Mouse (Mus musculus): Measurements from ENCODE around the gene Pex5. TPM values are rescaled to one million over a fixed set of nuclear protein-coding genes. Genes with fewer than 3 reads are reported as not detected.
A peak's percentile ranks its signal among the peaks of the same experiment; 100 is the strongest.

Pex5 gene
- total RNA-seq (2014; rRNA removed), result 74.4 and 80.8 TPM in 2 replicates
- 46.6 and 49.0 TPM in 2 replicates for polyA plus RNA-seq (2015; fragmentation: Nextera tagmentation; extraction: Ambion mirVana)

- no peaks in the 10 kb centered on the region for H3K27me3 ChIP-seq (ENCODE audit: insufficient read depth, low read length)
- peak within 1 kb of the TSS; percentile 87 for H3K9ac ChIP-seq (replicated peaks; ENCODE audit: low read length)
- TF ChIP-seq CTCF (IDR thresholded peaks at IDR 0.05; ENCODE audit: low read depth), result no peak
- no peaks in the 10 kb centered on the region for H3K4me1 ChIP-seq (ENCODE audit: insufficient read depth, low read length)
- H3K27ac ChIP-seq, result peak within 1 kb of the TSS; percentile 90
- peak within 1 kb of the TSS; percentile 65 for H3K4me2 ChIP-seq (ENCODE audit: low read depth, low read length)
- WGBS, result 1% methylated on average over 27 of the region's 36 CpGs
- DNase-seq (ENCODE audit: low spot score) (peak; percentile 98), ATAC-seq (peak; percentile 95)
- no peaks in the 10 kb centered on the region for H3K9me3 ChIP-seq (ENCODE audit: low read length)
- H3K4me3 ChIP-seq (ENCODE audit: low read length), result peak within 1 kb of the TSS; percentile 90
- peaks cover 9% of the 10 kb centered on the region; the same call in 1 of the 2 replicates for H3K36me3 ChIP-seq (ENCODE audit: insufficient read depth, low read length)
These were observed at the start of gene Pex5 for GRCm38 (mm10) chr6:124414927-124415325. Pex5 (minus strand) TSS chr6:124415067.

GRCm38 (mm10) chr6:124463881-124464291 is 49.0 kb upstream of the Pex5 start:
- peak overlapping the region; percentile 74 for H3K4me2 ChIP-seq (ENCODE audit: low read depth, low read length)
- peak overlapping the region; percentile 59 for H3K4me3 ChIP-seq (ENCODE audit: low read length)
- no peaks in the 10 kb centered on the region for H3K27me3 ChIP-seq (ENCODE audit: insufficient read depth, low read length)
- 11% methylated on average over 8 of the region's 8 CpGs for WGBS
- H3K4me1 ChIP-seq (ENCODE audit: insufficient read depth, low read length), result peaks cover 14% of the 10 kb centered on the region
- no peaks in the 10 kb centered on the region for H3K36me3 ChIP-seq (ENCODE audit: insufficient read depth, low read length)
- ATAC-seq, result peak; percentile 46
- H3K27ac ChIP-seq, result peak overlapping the region; percentile 89
- H3K9ac ChIP-seq (replicated peaks; ENCODE audit: low read length), result peak overlapping the region; percentile 81
- H3K9me3 ChIP-seq (ENCODE audit: low read length), result no peaks in the 10 kb centered on the region
- TF ChIP-seq CTCF (IDR thresholded peaks at IDR 0.05; ENCODE audit: low read depth), result no peak
- DNase-seq (ENCODE audit: low spot score), result peak; percentile 64

DNA sequence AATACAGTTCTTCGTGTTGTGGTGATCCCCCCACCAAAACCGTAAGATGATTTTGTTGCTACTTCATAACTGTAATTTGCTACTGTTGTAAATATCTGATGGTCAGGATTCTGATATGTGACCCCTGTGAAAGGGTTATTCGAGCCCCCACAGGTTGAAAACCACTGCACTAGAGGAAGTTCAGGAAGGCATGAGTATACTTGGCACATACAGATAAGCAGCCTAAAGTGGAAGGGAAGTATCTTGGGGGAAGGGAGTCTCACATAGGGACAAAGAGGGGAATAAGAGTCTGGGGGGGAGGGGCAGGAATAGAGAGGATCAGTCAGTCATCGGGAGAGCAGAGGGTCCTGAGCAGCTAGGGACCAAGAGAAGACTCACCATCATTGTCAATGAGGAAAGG is 44.5 kb upstream of the Pex5 start:
- ATAC-seq, result no peak
- Histone ChIP-seq H3K27ac (no peak overlapping the region), H3K9ac (replicated peaks; ENCODE audit: low read length) (no peak overlapping the region), H3K36me3 (ENCODE audit: insufficient read depth, low read length) (no peaks in the 10 kb centered on the region), H3K27me3 (ENCODE audit: insufficient read depth, low read length) (no peaks in the 10 kb centered on the region), H3K9me3 (ENCODE audit: low read length) (no peaks in the 10 kb centered on the region), H3K4me2 (ENCODE audit: low read depth, low read length) (no peak overlapping the region), H3K4me3 (ENCODE audit: low read length) (no peak overlapping the region), H3K4me1 (ENCODE audit: insufficient read depth, low read length) (peaks cover 9% of the 10 kb centered on the region; the same call in 1 of the 2 replicates)
- DNase-seq (ENCODE audit: low spot score), result no peak
- no peak for TF ChIP-seq CTCF (IDR thresholded peaks at IDR 0.05; ENCODE audit: low read depth)
- WGBS, result 87% methylated on average over 4 of the region's 4 CpGs

GRCm38 (mm10) chr6:124458505-124458904 is 43.6 kb upstream of the Pex5 start:
- Histone ChIP-seq H3K4me2 (ENCODE audit: low read depth, low read length) (no peak overlapping the region), H3K9me3 (ENCODE audit: low read length) (no peaks in the 10 kb centered on the region), H3K9ac (replicated peaks; ENCODE audit: low read length) (no peak overlapping the region), H3K27ac (no peak overlapping the region), H3K4me1 (ENCODE audit: insufficient read depth, low read length) (peaks cover 9% of the 10 kb centered on the region; the same call in 1 of the 2 replicates), H3K27me3 (ENCODE audit: insufficient read depth, low read length) (no peaks in the 10 kb centered on the region), H3K4me3 (ENCODE audit: low read length) (no peak overlapping the region), H3K36me3 (ENCODE audit: insufficient read depth, low read length) (no peaks in the 10 kb centered on the region)
- WGBS, result 80% methylated on average over 11 of the region's 11 CpGs
- DNase-seq (ENCODE audit: low spot score), result peak; percentile 34
- TF ChIP-seq CTCF (IDR thresholded peaks at IDR 0.05; ENCODE audit: low read depth), result no peak
- 0 out of 2 replicates have a peak, but pooled peaks have one; percentile 21 for ATAC-seq

GRCm38 (mm10) chr6:124457827-124458226 is 43.0 kb upstream of the Pex5 start:
- WGBS, result 86% methylated on average over 5 of the region's 5 CpGs
- Histone ChIP-seq H3K4me1 (ENCODE audit: insufficient read depth, low read length) (peaks cover 9% of the 10 kb centered on the region; the same call in 1 of the 2 replicates), H3K36me3 (ENCODE audit: insufficient read depth, low read length) (no peaks in the 10 kb centered on the region), H3K4me3 (ENCODE audit: low read length) (no peak overlapping the region), H3K9me3 (ENCODE audit: low read length) (no peaks in the 10 kb centered on the region), H3K27ac (no peak overlapping the region), H3K4me2 (ENCODE audit: low read depth, low read length) (no peak overlapping the region), H3K9ac (replicated peaks; ENCODE audit: low read length) (no peak overlapping the region), H3K27me3 (ENCODE audit: insufficient read depth, low read length) (no peaks in the 10 kb centered on the region)
- DNase-seq (ENCODE audit: low spot score) (no peak), ATAC-seq (no peak)
- no peak for TF ChIP-seq CTCF (IDR thresholded peaks at IDR 0.05; ENCODE audit: low read depth)

- DNase-seq (ENCODE audit: low spot score) (no peak), ATAC-seq (no peak)
- Histone ChIP-seq H3K27me3 (ENCODE audit: insufficient read depth, low read length) (no peaks in the 10 kb centered on the region), H3K4me2 (ENCODE audit: low read depth, low read length) (no peak overlapping the region), H3K36me3 (ENCODE audit: insufficient read depth, low read length) (no peaks in the 10 kb centered on the region; the same call in 1 of the 2 replicates), H3K4me1 (ENCODE audit: insufficient read depth, low read length) (no peaks in the 10 kb centered on the region), H3K9ac (replicated peaks; ENCODE audit: low read length) (no peak overlapping the region), H3K27ac (no peak overlapping the region), H3K4me3 (ENCODE audit: low read length) (no peak overlapping the region), H3K9me3 (ENCODE audit: low read length) (no peaks in the 10 kb centered on the region)
- WGBS, result 95% methylated on average over 5 of the region's 5 CpGs
- TF ChIP-seq CTCF (IDR thresholded peaks at IDR 0.05; ENCODE audit: low read depth), result no peak
These were observed 41.4 kb upstream of the Pex5 start for GRCm38 (mm10) chr6:124456243-124456642.

- WGBS, result 50% methylated on average over 4 of the region's 4 CpGs
- DNase-seq (ENCODE audit: low spot score) (no peak), ATAC-seq (no peak)
- H3K9ac ChIP-seq (replicated peaks; ENCODE audit: low read length), result no peak overlapping the region
- H3K27ac ChIP-seq, result no peak overlapping the region
- H3K4me1 ChIP-seq (ENCODE audit: insufficient read depth, low read length), result no peaks in the 10 kb centered on the region
- TF ChIP-seq CTCF (IDR thresholded peaks at IDR 0.05; ENCODE audit: low read depth), result no peak
- no peaks in the 10 kb centered on the region for H3K27me3 ChIP-seq (ENCODE audit: insufficient read depth, low read length)
- H3K4me2 ChIP-seq (ENCODE audit: low read depth, low read length), result no peak overlapping the region
- H3K36me3 ChIP-seq (ENCODE audit: insufficient read depth, low read length), result peaks cover 8% of the 10 kb centered on the region
- H3K4me3 ChIP-seq (ENCODE audit: low read length), result no peak overlapping the region
- no peaks in the 10 kb centered on the region for H3K9me3 ChIP-seq (ENCODE audit: low read length)
These were observed 38.9 kb upstream of the Pex5 start for GRCm38 (mm10) chr6:124453756-124454155.

Measured in hindbrain, postnatal 0 days (tissue).